Mouse (Mus musculus) heart, embryonic 14.5 days (tissue): ENCODE measurements at regions not wholly inside any gene's neighbourhood (a gene's known extent, or its start where the extent isn't known, plus 50 kb on each side); places are given as distances from the start of the nearest gene placed in this dataset.

ENCODE experiments used
- ATAC-seq: fragments of 200-750 bp; cut with Nextera tagmentation; 2 replicates; pipeline ENCODE4 v1.8.0; 2017; ENCODE audit warnings: low read depth, moderate TSS enrichment; ENCODE audit not compliant: insufficient number of reproducible peaks, insufficient read depth, low FRiP score
- H3K27ac ChIP-seq, 2 experiments: fragments of 200-500 bp in 1 of 2; fragments of 300-500 bp in 1 of 2; sonication (generic) in 1 of 2; replicated peaks in 1 of 2; 2 replicates each; pipeline ENCODE4 v1.5.1; 2012 to 2014; ENCODE audit warnings: low read depth in 2 of 2, low read length in 2 of 2, control low read depth in 1 of 2, mild to moderate bottlenecking in 1 of 2, mixed read lengths in 1 of 2; ENCODE audit not compliant: control insufficient read depth in 1 of 2, insufficient read depth in 1 of 2
- H3K27me3 ChIP-seq: fragments of 300-500 bp; sonication (generic); 2 replicates; pipeline ENCODE4 v1.6.1; 2014; ENCODE audit warnings: mild to moderate bottlenecking, low read length, control low read depth; ENCODE audit not compliant: control insufficient read depth, insufficient read depth
- H3K36me3 ChIP-seq: fragments of 300-500 bp; sonication (generic); 2 replicates; pipeline ENCODE4 v1.6.1; 2014; ENCODE audit warnings: mild to moderate bottlenecking, control low read depth, low read length, mixed read lengths; ENCODE audit not compliant: control insufficient read depth, insufficient read depth
- H3K4me1 ChIP-seq, 2 experiments: fragments of 200-500 bp in 1 of 2; fragments of 300-500 bp in 1 of 2; sonication (generic) in 1 of 2; 2 replicates each; pipeline ENCODE4 v1.6.1; 2012 to 2014; ENCODE audit warnings: low read length in 2 of 2, control low read depth in 1 of 2, mixed read lengths in 1 of 2; ENCODE audit not compliant: control insufficient read depth in 2 of 2, insufficient read depth in 2 of 2
- H3K4me2 ChIP-seq: fragments of 300-500 bp; sonication (generic); 2 replicates; pipeline ENCODE4 v1.6.1; 2014; ENCODE audit warnings: mild to moderate bottlenecking, low read length
- H3K4me3 ChIP-seq, 2 experiments: fragments of 200-500 bp in 1 of 2; fragments of 300-500 bp in 1 of 2; sonication (generic) in 1 of 2; 2 replicates each; pipeline ENCODE4 v1.5.1; 2012 to 2014; ENCODE audit warnings: low read length in 2 of 2, mild to moderate bottlenecking in 2 of 2, control low read depth in 1 of 2, low read depth in 1 of 2, moderate library complexity in 1 of 2; ENCODE audit not compliant: control insufficient read depth in 1 of 2, insufficient read depth in 1 of 2
- H3K9ac ChIP-seq: fragments of 300-500 bp; sonication (generic); 2 replicates; pipeline ENCODE4 v1.6.1; 2014; ENCODE audit warnings: mild to moderate bottlenecking, low read length
- H3K9me3 ChIP-seq: fragments of 300-500 bp; sonication (generic); 2 replicates; pipeline ENCODE4 v1.6.1; 2016; ENCODE audit warnings: low read length, control low read depth; ENCODE audit not compliant: control insufficient read depth
- WGBS: fragments of 180-500 bp; shearing (Covaris S2); extraction: QIAGEN DNeasy Blood & Tissue Kit; methylation state at CpG from one replicate; pipeline ENCODE4 v1.1.7; 2014; 5-methylcytosine and 5-hydroxymethylcytosine counted together

- H3K4me1 ChIP-seq, result peaks cover 10 to 15% of the 10 kb centered on the region in 2 experiments
- H3K9ac ChIP-seq, result no peak overlapping the region
- H3K4me2 ChIP-seq, result no peak overlapping the region
- H3K9me3 ChIP-seq, result no peaks in the 10 kb centered on the region
- WGBS, result 49% methylated on average over 2 of the region's 2 CpGs
- H3K4me3 ChIP-seq, result no peak overlapping the region
- H3K27ac ChIP-seq, result no peak overlapping the region
- no peaks in the 10 kb centered on the region for H3K27me3 ChIP-seq
- no peaks in the 10 kb centered on the region for H3K36me3 ChIP-seq
- ATAC-seq, result no peak
Measured at GRCm38 (mm10) chr4:12778163-12778562, 606.3 kb upstream of the Fam92a start.

GRCm38 (mm10) chr4:12776217-12776578, 604.4 kb upstream of the Fam92a start:
- Histone ChIP-seq H3K27ac (no peak overlapping the region), H3K9ac (no peak overlapping the region), H3K4me3 (no peak overlapping the region), H3K27me3 (no peaks in the 10 kb centered on the region), H3K9me3 (no peaks in the 10 kb centered on the region), H3K4me1 (no peaks in the 10 kb centered on the region), H3K36me3 (no peaks in the 10 kb centered on the region), H3K4me2 (no peak overlapping the region)
- no peak for ATAC-seq
- WGBS, result 83% methylated on average over 2 of the region's 2 CpGs

GRCm38 (mm10) chr4:12775524-12776216, 603.9 kb upstream of the Fam92a start:
- Histone ChIP-seq H3K27me3 (no peaks in the 10 kb centered on the region), H3K4me2 (no peak overlapping the region), H3K27ac (no peak overlapping the region), H3K36me3 (no peaks in the 10 kb centered on the region), H3K4me1 (no peaks in the 10 kb centered on the region), H3K4me3 (no peak overlapping the region), H3K9ac (no peak overlapping the region), H3K9me3 (no peaks in the 10 kb centered on the region)
- 60% methylated on average over 3 of the region's 3 CpGs for WGBS
- ATAC-seq, result no peak

GRCm38 (mm10) chr4:12775090-12775489, 603.3 kb upstream of the Fam92a start:
- no peak overlapping the region for H3K27ac ChIP-seq
- 49% methylated on average over 4 of the region's 4 CpGs for WGBS
- no peak overlapping the region for H3K4me2 ChIP-seq
- H3K36me3 ChIP-seq, result no peaks in the 10 kb centered on the region
- no peaks in the 10 kb centered on the region for H3K27me3 ChIP-seq
- no peaks in the 10 kb centered on the region for H3K9me3 ChIP-seq
- no peak for ATAC-seq
- no peak overlapping the region for H3K4me3 ChIP-seq
- H3K4me1 ChIP-seq, result no peaks in the 10 kb centered on the region
- H3K9ac ChIP-seq, result no peak overlapping the region

- Histone ChIP-seq H3K9me3 (no peaks in the 10 kb centered on the region), H3K4me3 (no peak overlapping the region), H3K27ac (no peak overlapping the region), H3K9ac (no peak overlapping the region), H3K36me3 (no peaks in the 10 kb centered on the region), H3K27me3 (no peaks in the 10 kb centered on the region), H3K4me1 (no peaks in the 10 kb centered on the region), H3K4me2 (no peak overlapping the region)
- ATAC-seq, result no peak
- WGBS, result 66% methylated on average over 5 of the region's 5 CpGs
Measured at GRCm38 (mm10) chr4:12774671-12775070, 602.9 kb upstream of the Fam92a start.

- ATAC-seq, result no peak
- Histone ChIP-seq H3K4me2 (no peak overlapping the region), H3K36me3 (no peaks in the 10 kb centered on the region), H3K9ac (no peak overlapping the region), H3K4me3 (no peak overlapping the region), H3K27ac (no peak overlapping the region), H3K4me1 (no peaks in the 10 kb centered on the region), H3K27me3 (no peaks in the 10 kb centered on the region), H3K9me3 (no peaks in the 10 kb centered on the region)
- WGBS, result 50% methylated on average over 7 of the region's 7 CpGs
Measured at GRCm38 (mm10) chr4:12773201-12773600, 601.4 kb upstream of the Fam92a start.

GRCm38 (mm10) chr4:12770131-12770780, 598.4 kb upstream of the Fam92a start:
- Histone ChIP-seq H3K9me3 (no peaks in the 10 kb centered on the region), H3K4me2 (no peak overlapping the region), H3K27me3 (no peaks in the 10 kb centered on the region), H3K4me1 (no peaks in the 10 kb centered on the region), H3K4me3 (no peak overlapping the region), H3K27ac (no peak overlapping the region), H3K9ac (no peak overlapping the region), H3K36me3 (no peaks in the 10 kb centered on the region)
- ATAC-seq, result no peak
- WGBS, result 85% methylated on average over 5 of the region's 5 CpGs

GRCm38 (mm10) chr4:12769092-12769491, 597.3 kb upstream of the Fam92a start:
- H3K4me3 ChIP-seq, result no peak overlapping the region
- H3K27ac ChIP-seq, result no peak overlapping the region
- H3K4me2 ChIP-seq, result no peak overlapping the region
- no peaks in the 10 kb centered on the region for H3K27me3 ChIP-seq
- ATAC-seq, result no peak
- no peaks in the 10 kb centered on the region for H3K9me3 ChIP-seq
- no peaks in the 10 kb centered on the region for H3K4me1 ChIP-seq
- no peaks in the 10 kb centered on the region for H3K36me3 ChIP-seq
- no peak overlapping the region for H3K9ac ChIP-seq
